Mouse (Mus musculus) liver, embryonic 14.5 days (tissue): Measurements from ENCODE around the gene Ggt6. TPM values are rescaled to one million over a fixed set of nuclear protein-coding genes. Genes with fewer than 3 reads are reported as not detected.
"Not testable (repeated sequence)": the region's sequence is repeated elsewhere in the genome, so short reads cannot be mapped to it uniquely, and the experiment has no call there.

Experiments used
- ATAC-seq: fragments of 200-750 bp; cut with Nextera tagmentation; 2 replicates; pipeline ENCODE4 v1.8.0; 2017; ENCODE audit warnings: moderate number of reproducible peaks, mild to moderate bottlenecking, moderate library complexity; ENCODE audit not compliant: insufficient read depth
- DNase-seq, 3 experiments: peaks; one replicate each; pipeline ENCODE4 v3.0.0-alpha.2; 2012 to 2013; ENCODE audit warnings: low read depth in 3 of 3, low spot score in 3 of 3
- H3K27ac ChIP-seq: fragments of 300-500 bp; sonication (generic); 2 replicates; pipeline ENCODE4 v1.5.1; 2014; ENCODE audit warnings: moderate library complexity, mild to moderate bottlenecking, control low read depth, inconsistent platforms
- H3K27me3 ChIP-seq: fragments of 300-500 bp; sonication (generic); 2 replicates; pipeline ENCODE4 v1.6.1; 2014; ENCODE audit warnings: mild to moderate bottlenecking, low read length, moderate library complexity; ENCODE audit not compliant: control insufficient read depth, insufficient read depth
- H3K36me3 ChIP-seq: fragments of 300-500 bp; sonication (generic); replicated peaks from 2 replicates; pipeline ENCODE4 v1.6.1; 2014; ENCODE audit warnings: low read depth; ENCODE audit not compliant: control insufficient read depth, insufficient read depth
- H3K4me1 ChIP-seq, 2 experiments: fragments of 200-500 bp in 1 of 2; fragments of 300-500 bp in 1 of 2; sonication (generic) in 1 of 2; replicated peaks; 2 replicates each; pipeline ENCODE4 v1.6.1; 2012 to 2014; ENCODE audit warnings: antibody characterized with exemption in 1 of 2, inconsistent platforms in 1 of 2, low read length in 1 of 2; ENCODE audit not compliant: control insufficient read depth in 2 of 2, insufficient read depth in 2 of 2
- H3K4me2 ChIP-seq: fragments of 300-500 bp; sonication (generic); 2 replicates; pipeline ENCODE4 v1.6.1; 2014; ENCODE audit warnings: low read depth, mild to moderate bottlenecking, control low read depth, moderate library complexity
- H3K4me3 ChIP-seq, 2 experiments: fragments of 200-500 bp in 1 of 2; fragments of 300-500 bp in 1 of 2; sonication (generic) in 1 of 2; 2 replicates each; pipeline ENCODE4 v1.5.1; 2012 to 2014; ENCODE audit warnings: low read depth in 2 of 2, low read length in 2 of 2, mild to moderate bottlenecking in 2 of 2, control low read depth in 1 of 2, inconsistent platforms in 1 of 2, moderate library complexity in 1 of 2; ENCODE audit not compliant: insufficient read depth in 1 of 2
- H3K9ac ChIP-seq: fragments of 300-500 bp; sonication (generic); replicated peaks from 2 replicates; pipeline ENCODE4 v1.6.1; 2014; ENCODE audit warnings: mild to moderate bottlenecking, control low read depth, moderate library complexity
- H3K9me3 ChIP-seq: fragments of 300-500 bp; sonication (generic); 2 replicates; pipeline ENCODE4 v1.6.1; 2016; ENCODE audit warnings: low read length, mixed read lengths; ENCODE audit not compliant: control insufficient read depth
- CTCF ChIP-seq: IDR thresholded peaks from 2 replicates; pipeline ENCODE4 v1.5.1; 2016; ENCODE audit warnings: antibody characterized with exemption, low read depth, control low read depth
- EP300 ChIP-seq: IDR thresholded peaks from 2 replicates; pipeline ENCODE4 v1.6.1; 2016; ENCODE audit warnings: antibody characterized with exemption, low read depth
- WGBS: fragments of 180-500 bp; shearing (Covaris S2); extraction: QIAGEN DNeasy Blood & Tissue Kit; methylation state at CpG from one replicate; pipeline ENCODE4 v1.1.7; 2014; ENCODE audit not compliant: insufficient replicate concordance; 5-methylcytosine and 5-hydroxymethylcytosine counted together
- polyA plus RNA-seq, 2 experiments: library from polyadenylated mRNA; depleted of rRNA in 1 of 2; stranded (reverse) in 1 of 2; unstranded in 1 of 2; fragments of >200 nt; fragmentation: Nextera tagmentation in 1 of 2; extraction: Ambion mirVana in 1 of 2; gene quantifications; 2 replicates each; pipeline versions ENCODE4 v1.2.1 to v1.2.3; 2012 to 2014

Gene Ggt6
- polyA plus RNA-seq, 2 experiments, result 0.10 to 0.25 TPM

DNA sequence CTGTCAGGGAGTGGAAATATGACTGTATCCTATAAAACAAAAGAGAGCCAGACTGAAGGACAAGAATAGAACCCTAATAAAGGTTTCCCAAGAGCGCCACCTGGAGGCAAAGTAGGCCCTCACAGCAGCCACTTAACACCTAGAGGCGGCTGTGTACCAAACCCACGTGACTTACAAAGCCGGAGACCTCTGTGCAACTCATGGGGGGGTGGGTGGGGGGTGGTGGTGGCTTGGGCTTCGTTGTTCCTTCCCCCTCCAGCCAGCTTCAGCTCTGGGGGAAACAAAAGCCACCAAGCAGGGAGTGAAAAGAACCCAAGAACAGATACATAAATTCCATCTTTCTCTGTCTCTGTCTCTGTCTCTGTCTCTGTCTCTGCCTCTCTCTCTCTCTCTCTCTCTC is 6.6 kb upstream of the Ggt6 start:
- ATAC-seq (peak; percentile 71; the same call in 1 of the 2 replicates), DNase-seq (peak; percentile 70 to 76 (median 74))
- 0% methylated on average over 5 of the region's 5 CpGs for WGBS
- H3K4me1 ChIP-seq, result peaks cover 0 to 3% of the 10 kb centered on the region in 2 experiments; a peak in 2 of 4 replicates
- no peak overlapping the region for H3K9ac ChIP-seq
- no peak overlapping the region for H3K27ac ChIP-seq
- TF ChIP-seq CTCF (peak; percentile 74), EP300 (no peak)
- no peak overlapping the region for H3K4me3 ChIP-seq
- no peaks in the 10 kb centered on the region for H3K9me3 ChIP-seq
- peak overlapping the region; percentile 57 for H3K4me2 ChIP-seq
- no peaks in the 10 kb centered on the region for H3K36me3 ChIP-seq
- no peaks in the 10 kb centered on the region for H3K27me3 ChIP-seq

DNA sequence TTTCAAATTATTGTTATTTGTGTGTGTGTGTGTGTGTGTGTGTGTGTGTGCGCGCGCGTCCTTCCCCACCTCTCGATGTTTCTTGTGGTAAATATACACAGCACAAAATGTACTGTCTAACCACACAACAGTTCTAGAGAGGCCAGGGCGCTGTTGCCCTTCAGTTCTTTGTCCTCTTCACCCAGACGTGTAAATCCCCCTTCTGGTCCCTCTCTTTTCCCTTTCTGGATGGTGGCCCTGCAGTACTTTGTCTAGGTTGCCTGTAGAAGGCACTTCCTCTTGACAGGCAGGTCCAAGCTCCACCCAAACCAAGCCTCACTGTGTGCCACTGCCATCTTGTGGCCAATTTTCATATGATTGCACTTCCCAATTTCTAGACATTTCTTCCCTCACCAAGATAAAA is 6.0 kb upstream of the Ggt6 start:
- TF ChIP-seq CTCF (peak; percentile 91), EP300 (no peak)
- no peak overlapping the region; the same call in 1 of the 2 replicates for H3K9ac ChIP-seq
- H3K36me3 ChIP-seq, result no peaks in the 10 kb centered on the region
- peak; percentile 73 for ATAC-seq
- no peaks in the 10 kb centered on the region for H3K27me3 ChIP-seq
- WGBS, result 45% methylated on average over 7 of the region's 7 CpGs
- peak overlapping the region in 1 of 2 experiments; percentile 54; a peak in 2 of 4 replicates for H3K4me3 ChIP-seq
- peak; percentile 69 to 71 (median 70) for DNase-seq
- H3K4me1 ChIP-seq, result peaks cover 0 to 3% of the 10 kb centered on the region in 2 experiments; a peak in 2 of 4 replicates
- no peaks in the 10 kb centered on the region for H3K9me3 ChIP-seq
- no peak overlapping the region for H3K27ac ChIP-seq
- H3K4me2 ChIP-seq, result peak overlapping the region; percentile 57

DNA sequence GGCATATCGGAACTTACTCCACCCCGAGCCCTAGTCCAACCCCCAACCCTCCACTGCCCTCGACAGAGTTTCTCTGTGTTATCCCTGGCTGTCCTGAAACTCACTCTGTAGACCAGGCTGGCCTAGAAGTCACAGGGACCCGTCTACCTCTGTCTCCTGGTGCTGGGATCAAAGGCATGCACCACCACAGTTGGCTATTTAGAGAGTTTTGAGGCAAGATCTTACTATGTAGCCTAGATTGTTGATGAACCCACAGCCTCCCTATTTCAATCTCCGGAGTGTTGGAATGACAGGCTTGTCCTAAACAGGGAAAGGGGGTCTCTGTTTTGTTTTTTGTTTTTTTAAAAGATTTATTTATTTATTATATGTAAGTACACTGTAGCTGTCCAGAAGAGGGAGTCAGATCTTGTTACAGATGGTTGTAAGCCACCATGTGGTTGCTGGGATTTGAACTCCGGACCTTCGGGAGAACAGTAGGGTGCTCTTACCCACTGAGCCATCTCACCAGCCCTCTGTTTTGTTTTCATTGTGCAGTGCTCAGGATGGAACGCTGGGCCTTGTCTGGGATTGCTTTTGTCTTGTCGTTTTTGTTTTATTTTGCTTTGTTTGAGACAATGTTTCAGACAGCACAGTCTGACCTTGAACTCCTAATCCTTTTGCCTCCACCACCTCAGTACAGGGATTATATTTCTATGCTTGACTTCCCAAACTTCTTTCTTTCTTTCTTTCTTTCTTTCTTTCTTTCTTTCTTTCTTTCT is 4.8 kb upstream of the Ggt6 start:
- not testable (repeated sequence) for ATAC-seq, H3K9me3 ChIP-seq, H3K4me1 ChIP-seq, H3K36me3 ChIP-seq, H3K4me2 ChIP-seq, H3K27ac ChIP-seq, DNase-seq, H3K4me3 ChIP-seq, H3K9ac ChIP-seq, H3K27me3 ChIP-seq
- WGBS, result 56% methylated on average over 9 of the region's 9 CpGs

DNA sequence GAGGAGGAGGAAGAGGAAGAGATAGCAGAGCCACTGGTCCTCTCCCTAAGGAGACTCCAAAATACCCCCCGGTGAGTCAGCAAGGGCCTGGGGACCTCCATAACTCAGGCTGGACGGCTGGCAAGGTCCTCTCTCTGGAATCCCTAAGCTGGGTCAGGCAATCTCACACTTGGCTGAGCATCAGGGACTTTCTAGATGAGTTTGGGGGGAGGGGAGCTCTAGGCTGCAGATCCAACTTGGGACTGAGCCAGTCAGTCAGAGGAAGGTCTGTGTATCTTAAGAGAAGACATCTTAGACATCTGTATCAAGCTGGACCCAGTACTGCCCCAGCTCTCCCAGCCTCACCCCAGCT is 344 bp downstream of the Ggt6 start:
- no peak overlapping the region for H3K4me2 ChIP-seq
- no peak for ATAC-seq

DNA sequence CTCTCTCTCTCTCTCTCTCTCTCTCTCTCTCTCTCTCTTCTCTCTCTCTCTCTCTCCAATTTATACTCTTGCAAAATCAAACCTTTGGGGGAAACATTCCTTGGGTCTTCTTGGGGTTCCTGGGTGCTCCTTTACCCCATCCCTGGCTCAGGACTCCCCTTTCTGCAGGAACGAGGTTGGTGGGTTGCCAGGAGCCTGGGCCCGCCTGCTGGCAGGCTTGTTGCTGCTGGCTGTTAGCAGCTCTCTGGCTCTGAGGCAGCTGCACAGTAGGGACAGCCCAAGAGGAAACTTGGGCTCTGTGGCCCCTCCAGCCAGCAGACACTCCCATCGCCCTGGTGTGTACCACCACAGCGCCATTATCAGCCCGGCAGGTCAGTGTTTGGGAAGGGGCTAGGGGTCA is 945 bp downstream of the Ggt6 start:
- H3K4me1 ChIP-seq, result no peaks in the 10 kb centered on the region
- ATAC-seq, result no peak
- H3K9ac ChIP-seq, result no peak overlapping the region
- H3K27ac ChIP-seq, result no peak overlapping the region
- no peak overlapping the region for H3K4me2 ChIP-seq
- H3K36me3 ChIP-seq, result no peaks in the 10 kb centered on the region
- H3K4me3 ChIP-seq, result no peak overlapping the region
- no peaks in the 10 kb centered on the region for H3K27me3 ChIP-seq
- WGBS, result 64% methylated on average over 5 of the region's 5 CpGs
- TF ChIP-seq CTCF, result no peak
- no peak for TF ChIP-seq EP300
- DNase-seq, result no peak
- H3K9me3 ChIP-seq, result no peaks in the 10 kb centered on the region

More for the DNA sequence above, 344 bp downstream of the Ggt6 start:
- no peak for DNase-seq
- 40% methylated on average over 2 of the region's 2 CpGs for WGBS
- no peak overlapping the region for H3K4me3 ChIP-seq
- H3K36me3 ChIP-seq, result no peaks in the 10 kb centered on the region
- H3K27ac ChIP-seq, result no peak overlapping the region
- no peaks in the 10 kb centered on the region for H3K27me3 ChIP-seq
- H3K9me3 ChIP-seq, result no peaks in the 10 kb centered on the region
- no peak for TF ChIP-seq EP300
- H3K9ac ChIP-seq, result no peak overlapping the region
- H3K4me1 ChIP-seq, result no peaks in the 10 kb centered on the region
